Mouse (Mus musculus): Measurements from ENCODE around the gene Mpp3. TPM values are rescaled to one million over a fixed set of nuclear protein-coding genes. Genes with fewer than 3 reads are reported as not detected.

Gene Mpp3
- polyA plus RNA-seq, 1 experiment from 2014 or later, result 36.2 TPM

- no peaks in the 10 kb centered on the region for H3K36me3 ChIP-seq
- 41% methylated on average over 4 of the region's 4 CpGs for WGBS
- no peaks in the 10 kb centered on the region; the same call in 1 of the 2 replicates for H3K27me3 ChIP-seq
- no peak overlapping the region for H3K4me2 ChIP-seq (replicated peaks)
- H3K4me3 ChIP-seq, result no peak overlapping the region
- H3K27ac ChIP-seq, result no peak overlapping the region
- no peak for ATAC-seq (ENCODE audit: low FRiP score)
- H3K9me3 ChIP-seq (replicated peaks), result no peaks in the 10 kb centered on the region
- H3K4me1 ChIP-seq, result no peaks in the 10 kb centered on the region
- H3K9ac ChIP-seq, result no peak overlapping the region
Observed at GRCm38 (mm10) chr11:102051954-102052353, 23.7 kb upstream of the Mpp3 start.

- no peak for ATAC-seq (ENCODE audit: low FRiP score)
- WGBS, result 64% methylated on average over 4 of the region's 4 CpGs
- Histone ChIP-seq H3K36me3 (no peaks in the 10 kb centered on the region), H3K9ac (no peak overlapping the region), H3K4me3 (no peak overlapping the region), H3K27ac (no peak overlapping the region), H3K4me1 (no peaks in the 10 kb centered on the region), H3K9me3 (replicated peaks) (no peaks in the 10 kb centered on the region), H3K4me2 (replicated peaks) (no peak overlapping the region), H3K27me3 (no peaks in the 10 kb centered on the region; the same call in 1 of the 2 replicates)
Observed at GRCm38 (mm10) chr11:102051541-102051940, 23.3 kb upstream of the Mpp3 start.

GRCm38 (mm10) chr11:102049875-102050482 is 21.7 kb upstream of the Mpp3 start:
- Histone ChIP-seq H3K4me3 (no peak overlapping the region), H3K9ac (no peak overlapping the region), H3K4me1 (no peaks in the 10 kb centered on the region), H3K4me2 (replicated peaks) (no peak overlapping the region), H3K27me3 (no peaks in the 10 kb centered on the region), H3K27ac (no peak overlapping the region), H3K36me3 (no peaks in the 10 kb centered on the region), H3K9me3 (replicated peaks) (peaks cover 13% of the 10 kb centered on the region)
- no peak for ATAC-seq (ENCODE audit: low FRiP score)
- 59% methylated on average over 14 of the region's 14 CpGs for WGBS

GRCm38 (mm10) chr11:102046607-102047006 is 18.3 kb upstream of the Mpp3 start:
- H3K4me3 ChIP-seq, result no peak overlapping the region
- no peak for ATAC-seq (ENCODE audit: low FRiP score)
- H3K9me3 ChIP-seq (replicated peaks), result peaks cover 17% of the 10 kb centered on the region

GRCm38 (mm10) chr11:102044691-102045212 is 16.5 kb upstream of the Mpp3 start:
- Histone ChIP-seq H3K4me1 (no peaks in the 10 kb centered on the region), H3K27ac (no peak overlapping the region), H3K4me3 (no peak overlapping the region), H3K27me3 (no peaks in the 10 kb centered on the region), H3K4me2 (replicated peaks) (no peak overlapping the region), H3K9ac (no peak overlapping the region), H3K36me3 (no peaks in the 10 kb centered on the region), H3K9me3 (replicated peaks) (peaks cover 17% of the 10 kb centered on the region)
- WGBS, result 91% methylated on average over 7 of the region's 7 CpGs
- no peak for ATAC-seq (ENCODE audit: low FRiP score)

More at GRCm38 (mm10) chr11:102046607-102047006, 18.3 kb upstream of the Mpp3 start:
- Histone ChIP-seq H3K9ac (no peak overlapping the region), H3K4me2 (replicated peaks) (no peak overlapping the region), H3K27ac (no peak overlapping the region), H3K4me1 (no peaks in the 10 kb centered on the region), H3K27me3 (no peaks in the 10 kb centered on the region), H3K36me3 (no peaks in the 10 kb centered on the region)
- 83% methylated on average over 9 of the region's 9 CpGs for WGBS

- H3K4me2 ChIP-seq (replicated peaks), result no peak overlapping the region
- peaks cover 17% of the 10 kb centered on the region for H3K9me3 ChIP-seq (replicated peaks)
- no peak overlapping the region for H3K4me3 ChIP-seq
- H3K27ac ChIP-seq, result no peak overlapping the region
- ATAC-seq (ENCODE audit: low FRiP score), result no peak
- no peaks in the 10 kb centered on the region for H3K27me3 ChIP-seq
- WGBS, result 80% methylated on average over 6 of the region's 6 CpGs
- 0 out of 2 replicates have a peak, but pooled peaks cover 3% of the 10 kb centered on the region for H3K4me1 ChIP-seq
- H3K36me3 ChIP-seq, result no peaks in the 10 kb centered on the region
- H3K9ac ChIP-seq, result no peak overlapping the region
Observed at GRCm38 (mm10) chr11:102043381-102043780, 15.1 kb upstream of the Mpp3 start.

- ATAC-seq (ENCODE audit: low FRiP score), result no peak
- Histone ChIP-seq H3K27ac (no peak overlapping the region), H3K9ac (no peak overlapping the region), H3K4me3 (no peak overlapping the region), H3K27me3 (no peaks in the 10 kb centered on the region), H3K4me1 (0 out of 2 replicates have a peak, but pooled peaks cover 3% of the 10 kb centered on the region), H3K36me3 (no peaks in the 10 kb centered on the region), H3K4me2 (replicated peaks) (no peak overlapping the region), H3K9me3 (replicated peaks) (peaks cover 17% of the 10 kb centered on the region)
- WGBS, result 90% methylated on average over 13 of the region's 14 CpGs
Observed at GRCm38 (mm10) chr11:102042971-102043370, 14.7 kb upstream of the Mpp3 start.

GRCm38 (mm10) chr11:102041350-102041949 is 13.2 kb upstream of the Mpp3 start, which contains the start of gene Cd300lg:
TSS of gene Cd300lg (plus strand) at chr11:102041509.
- WGBS, result 61% methylated on average over 5 of the region's 5 CpGs
- no peak within 1 kb of the TSS for H3K27ac ChIP-seq

GRCm38 (mm10) chr11:102040646-102041045 is 12.4 kb upstream of the Mpp3 start:
- H3K36me3 ChIP-seq, result no peaks in the 10 kb centered on the region
- H3K9ac ChIP-seq, result no peak overlapping the region
- H3K4me1 ChIP-seq, result peaks cover 3% of the 10 kb centered on the region; the same call in 1 of the 2 replicates
- no peak overlapping the region for H3K4me2 ChIP-seq (replicated peaks)
- no peaks in the 10 kb centered on the region for H3K27me3 ChIP-seq
- ATAC-seq (ENCODE audit: low FRiP score), result no peak
- WGBS, result 76% methylated on average over 4 of the region's 4 CpGs
- H3K27ac ChIP-seq, result no peak overlapping the region
- no peak overlapping the region for H3K4me3 ChIP-seq
- peaks cover 11% of the 10 kb centered on the region for H3K9me3 ChIP-seq (replicated peaks)

More at GRCm38 (mm10) chr11:102041350-102041949, 13.2 kb upstream of the Mpp3 start, which contains the start of gene Cd300lg:
- H3K36me3 ChIP-seq, result no peaks in the 10 kb centered on the region
- no peak for ATAC-seq (ENCODE audit: low FRiP score)
- H3K4me1 ChIP-seq, result peaks cover 3% of the 10 kb centered on the region; the same call in 1 of the 2 replicates
- no peak within 1 kb of the TSS for H3K4me2 ChIP-seq (replicated peaks)
- H3K27me3 ChIP-seq, result no peaks in the 10 kb centered on the region
- no peak within 1 kb of the TSS for H3K4me3 ChIP-seq
- H3K9ac ChIP-seq, result no peak within 1 kb of the TSS
- peaks cover 17% of the 10 kb centered on the region for H3K9me3 ChIP-seq (replicated peaks)

- H3K9me3 ChIP-seq (replicated peaks), result peaks cover 6% of the 10 kb centered on the region
- H3K4me3 ChIP-seq, result no peak overlapping the region
- no peak overlapping the region for H3K4me2 ChIP-seq (replicated peaks)
- peaks cover 3% of the 10 kb centered on the region; the same call in 1 of the 2 replicates for H3K4me1 ChIP-seq
- ATAC-seq (ENCODE audit: low FRiP score), result peak; percentile 77
- no peak overlapping the region for H3K9ac ChIP-seq
- WGBS, result 0% methylated on average over 9 of the region's 9 CpGs
- H3K27ac ChIP-seq, result no peak overlapping the region
- no peaks in the 10 kb centered on the region for H3K36me3 ChIP-seq
- H3K27me3 ChIP-seq, result no peaks in the 10 kb centered on the region
Observed at GRCm38 (mm10) chr11:102040138-102040524, 11.9 kb upstream of the Mpp3 start.

- WGBS, result 58% methylated on average over 13 of the region's 13 CpGs
- Histone ChIP-seq H3K4me1 (peaks cover 3% of the 10 kb centered on the region; the same call in 1 of the 2 replicates), H3K9me3 (replicated peaks) (0 out of 2 replicates have a peak, but pooled peaks cover under 1% of the 10 kb centered on the region), H3K36me3 (no peaks in the 10 kb centered on the region), H3K4me2 (replicated peaks) (no peak overlapping the region), H3K27ac (no peak overlapping the region), H3K4me3 (no peak overlapping the region), H3K9ac (no peak overlapping the region), H3K27me3 (no peaks in the 10 kb centered on the region)
- 0 out of 2 replicates have a peak, but pooled peaks have one; percentile 11 for ATAC-seq (ENCODE audit: low FRiP score)
Observed at GRCm38 (mm10) chr11:102039487-102040137, 11.4 kb upstream of the Mpp3 start.

- WGBS, result 73% methylated on average over 6 of the region's 6 CpGs
- no peaks in the 10 kb centered on the region for H3K9me3 ChIP-seq (replicated peaks)
- no peaks in the 10 kb centered on the region for H3K27me3 ChIP-seq
- no peak overlapping the region for H3K4me3 ChIP-seq
- H3K9ac ChIP-seq, result no peak overlapping the region
- H3K36me3 ChIP-seq, result no peaks in the 10 kb centered on the region
- no peak overlapping the region for H3K27ac ChIP-seq
- H3K4me2 ChIP-seq (replicated peaks), result no peak overlapping the region
- no peak for ATAC-seq (ENCODE audit: low FRiP score)
- H3K4me1 ChIP-seq, result peaks cover 3% of the 10 kb centered on the region; the same call in 1 of the 2 replicates
Observed at GRCm38 (mm10) chr11:102037789-102038188, 9.5 kb upstream of the Mpp3 start.
